Mouse (Mus musculus): ENCODE measurements around the gene Gm13277. TPM values are rescaled to one million over a fixed set of nuclear protein-coding genes. Genes with fewer than 3 reads are reported as not detected.
"Not testable (repeated sequence)": the region's sequence is repeated elsewhere in the genome, so short reads cannot be mapped to it uniquely, and the experiment has no call there.

Gene Gm13277
- polyA plus RNA-seq, 1 experiment from 2014 or later, result not detected

- 0 out of 2 replicates have a peak overlapping the region, but pooled peaks have one; percentile 29 for H3K4me2 ChIP-seq (replicated peaks; ENCODE audit: low read depth)
- not testable (repeated sequence) for H3K36me3 ChIP-seq (ENCODE audit: control insufficient read depth, insufficient read depth, low read length); H3K27ac ChIP-seq (replicated peaks); ATAC-seq (ENCODE audit: low FRiP score, low TSS enrichment); H3K27me3 ChIP-seq (ENCODE audit: control insufficient read depth, insufficient read depth, low read length); DNase-seq (ENCODE audit: low spot score); H3K4me3 ChIP-seq (ENCODE audit: low read depth, low read length); H3K4me1 ChIP-seq (replicated peaks; ENCODE audit: control insufficient read depth, insufficient read depth); H3K9me3 ChIP-seq (ENCODE audit: control insufficient read depth, low read length); H3K9ac ChIP-seq (ENCODE audit: low read length)
- peak; percentile 36 for TF ChIP-seq CTCF (IDR thresholded peaks at IDR 0.05; ENCODE audit: low read depth)
- no CpG with 5 or more reads among the region's 31 CpGs for WGBS
Observed at GRCm38 (mm10) chr4:88782335-88782734, 6.1 kb upstream of the Gm13277 start.

GRCm38 (mm10) chr4:88785409-88785808, 3.0 kb upstream of the Gm13277 start, which contains the start of gene Gm13276:
Gene Gm13276 (plus strand): TSS chr4:88785709.
- not testable (repeated sequence) for H3K4me1 ChIP-seq (replicated peaks; ENCODE audit: control insufficient read depth, insufficient read depth); H3K27me3 ChIP-seq (ENCODE audit: control insufficient read depth, insufficient read depth, low read length); H3K27ac ChIP-seq (replicated peaks); ATAC-seq (ENCODE audit: low FRiP score, low TSS enrichment); H3K4me3 ChIP-seq (ENCODE audit: low read depth, low read length); H3K36me3 ChIP-seq (ENCODE audit: control insufficient read depth, insufficient read depth, low read length); H3K4me2 ChIP-seq (replicated peaks; ENCODE audit: low read depth); DNase-seq (ENCODE audit: low spot score); H3K9me3 ChIP-seq (ENCODE audit: control insufficient read depth, low read length); H3K9ac ChIP-seq (ENCODE audit: low read length)
- no CpG with 5 or more reads among the region's 27 CpGs for WGBS

- not testable (repeated sequence) for ATAC-seq (ENCODE audit: low FRiP score, low TSS enrichment); H3K4me2 ChIP-seq (replicated peaks; ENCODE audit: low read depth); H3K27me3 ChIP-seq (ENCODE audit: control insufficient read depth, insufficient read depth, low read length); H3K9me3 ChIP-seq (ENCODE audit: control insufficient read depth, low read length); DNase-seq (ENCODE audit: low spot score); H3K4me1 ChIP-seq (replicated peaks; ENCODE audit: control insufficient read depth, insufficient read depth); H3K27ac ChIP-seq (replicated peaks); H3K4me3 ChIP-seq (ENCODE audit: low read depth, low read length); H3K36me3 ChIP-seq (ENCODE audit: control insufficient read depth, insufficient read depth, low read length); H3K9ac ChIP-seq (ENCODE audit: low read length)
- no CpG with 5 or more reads among the region's 28 CpGs for WGBS
Observed at GRCm38 (mm10) chr4:88791250-88791649, 2.8 kb downstream of the Gm13277 start, which contains the start of gene Gm13278. Gene Gm13278 (plus strand): TSS chr4:88791550.

- H3K27ac ChIP-seq (replicated peaks); H3K27me3 ChIP-seq (ENCODE audit: control insufficient read depth, insufficient read depth, low read length); H3K4me2 ChIP-seq (replicated peaks; ENCODE audit: low read depth); ATAC-seq (ENCODE audit: low FRiP score, low TSS enrichment); H3K4me1 ChIP-seq (replicated peaks; ENCODE audit: control insufficient read depth, insufficient read depth); H3K36me3 ChIP-seq (ENCODE audit: control insufficient read depth, insufficient read depth, low read length); H3K9ac ChIP-seq (ENCODE audit: low read length); H3K4me3 ChIP-seq (ENCODE audit: low read depth, low read length); DNase-seq (ENCODE audit: low spot score); H3K9me3 ChIP-seq (ENCODE audit: control insufficient read depth, low read length): not testable (repeated sequence)
- WGBS, result 0% methylated on average over 7 of the region's 52 CpGs
- peak; percentile 47 for TF ChIP-seq CTCF (IDR thresholded peaks at IDR 0.05; ENCODE audit: low read depth)
Observed at GRCm38 (mm10) chr4:88793936-88794675, 5.7 kb downstream of the Gm13277 start, which contains the start of gene Gm13275. Gene Gm13275 (plus strand): TSS chr4:88794487.

- not testable (repeated sequence) for H3K27me3 ChIP-seq (ENCODE audit: control insufficient read depth, insufficient read depth, low read length); H3K9ac ChIP-seq (ENCODE audit: low read length); H3K4me2 ChIP-seq (replicated peaks; ENCODE audit: low read depth); H3K4me3 ChIP-seq (ENCODE audit: low read depth, low read length); H3K27ac ChIP-seq (replicated peaks); ATAC-seq (ENCODE audit: low FRiP score, low TSS enrichment); H3K9me3 ChIP-seq (ENCODE audit: control insufficient read depth, low read length); DNase-seq (ENCODE audit: low spot score); H3K4me1 ChIP-seq (replicated peaks; ENCODE audit: control insufficient read depth, insufficient read depth); H3K36me3 ChIP-seq (ENCODE audit: control insufficient read depth, insufficient read depth, low read length)
- no CpG with 5 or more reads among the region's 28 CpGs for WGBS
Observed at GRCm38 (mm10) chr4:88797097-88797496, 8.7 kb downstream of the Gm13277 start, which contains the start of gene Gm13279. Gene Gm13279 (plus strand): TSS chr4:88797397.

- not testable (repeated sequence) for H3K27me3 ChIP-seq (ENCODE audit: control insufficient read depth, insufficient read depth, low read length); DNase-seq (ENCODE audit: low spot score); H3K4me2 ChIP-seq (replicated peaks; ENCODE audit: low read depth); H3K9me3 ChIP-seq (ENCODE audit: control insufficient read depth, low read length); H3K4me1 ChIP-seq (replicated peaks; ENCODE audit: control insufficient read depth, insufficient read depth); ATAC-seq (ENCODE audit: low FRiP score, low TSS enrichment); H3K27ac ChIP-seq (replicated peaks); H3K36me3 ChIP-seq (ENCODE audit: control insufficient read depth, insufficient read depth, low read length); H3K9ac ChIP-seq (ENCODE audit: low read length); H3K4me3 ChIP-seq (ENCODE audit: low read depth, low read length)
- WGBS, result 21% methylated on average over 2 of the region's 7 CpGs
Observed at GRCm38 (mm10) chr4:88799365-88799764, 10.9 kb downstream of the Gm13277 start, which contains the start of gene Gm13285. Gene Gm13285 (plus strand): TSS chr4:88799665.

- not testable (repeated sequence) for ATAC-seq (ENCODE audit: low FRiP score, low TSS enrichment); DNase-seq (ENCODE audit: low spot score); H3K9ac ChIP-seq (ENCODE audit: low read length); H3K27ac ChIP-seq (replicated peaks); H3K4me3 ChIP-seq (ENCODE audit: low read depth, low read length); H3K4me2 ChIP-seq (replicated peaks; ENCODE audit: low read depth); H3K36me3 ChIP-seq (ENCODE audit: control insufficient read depth, insufficient read depth, low read length); H3K27me3 ChIP-seq (ENCODE audit: control insufficient read depth, insufficient read depth, low read length); H3K4me1 ChIP-seq (replicated peaks; ENCODE audit: control insufficient read depth, insufficient read depth); H3K9me3 ChIP-seq (ENCODE audit: control insufficient read depth, low read length)
- WGBS, result no CpG with 5 or more reads among the region's 29 CpGs
Observed at GRCm38 (mm10) chr4:88802954-88803353, 14.5 kb downstream of the Gm13277 start, which contains the start of gene Gm13287. Gene Gm13287 (plus strand): TSS chr4:88803254.

GRCm38 (mm10) chr4:88805231-88805630, 16.8 kb downstream of the Gm13277 start, which contains the start of gene Gm13288:
Gene Gm13288 (plus strand): TSS chr4:88805531.
- not testable (repeated sequence) for H3K27me3 ChIP-seq (ENCODE audit: control insufficient read depth, insufficient read depth, low read length); H3K4me2 ChIP-seq (replicated peaks; ENCODE audit: low read depth); H3K9me3 ChIP-seq (ENCODE audit: control insufficient read depth, low read length); H3K27ac ChIP-seq (replicated peaks); ATAC-seq (ENCODE audit: low FRiP score, low TSS enrichment); H3K9ac ChIP-seq (ENCODE audit: low read length); H3K4me3 ChIP-seq (ENCODE audit: low read depth, low read length); DNase-seq (ENCODE audit: low spot score); H3K36me3 ChIP-seq (ENCODE audit: control insufficient read depth, insufficient read depth, low read length); H3K4me1 ChIP-seq (replicated peaks; ENCODE audit: control insufficient read depth, insufficient read depth)
- WGBS, result no CpG with 5 or more reads among the region's 8 CpGs

All from stomach, postnatal 0 days (tissue).